ENCODE assay signal across 8 mouse cellular contexts in genomic region chr4:129286683-129287471, GRCm38 (mm10). TPM values are rescaled to one million over a fixed set of nuclear protein-coding genes. Genes with fewer than 3 reads are reported as not detected.
DNase-seq lines count a peak whose midpoint lies in the region; ATAC-seq lines count a peak whose summit lies in the region.

No protein-coding gene starts in this region.

- peak overlapping the region; percentile 96 for H3K4me2 ChIP-seq in heart, embryonic 16.5 days (ENCODE audit: low read depth, low read length)
- peak overlapping the region; percentile 82 for H3K4me2 ChIP-seq in liver, embryonic 15.5 days
- peak overlapping the region; percentile 97 for H3K4me2 ChIP-seq in stomach, embryonic 14.5 days (replicated peaks; ENCODE audit: low read depth, low read length)

- intact Hi-C loops in left cerebral cortex, postnatal 4 days (cut with DNase I) = no loop called here
- intact Hi-C loops in left cerebral cortex, postnatal 14 days (cut with DNase I) = no loop called here

- H3K4me3 ChIP-seq in embryonic facial prominence, embryonic 10.5 days = peak overlapping the region; percentile 68
- H3K4me3 ChIP-seq in heart, embryonic 16.5 days (ENCODE audit: low read length) = peak overlapping the region; percentile 67
- H3K4me3 ChIP-seq in liver, embryonic 15.5 days (replicated peaks) = peak overlapping the region; percentile 53
- H3K4me3 ChIP-seq in stomach, embryonic 14.5 days (ENCODE audit: low read depth, low read length) = peak overlapping the region; percentile 54

- H3K36me3 ChIP-seq in embryonic facial prominence, embryonic 10.5 days (replicated peaks) = no peaks in the 10 kb centered on the region
- H3K36me3 ChIP-seq in heart, embryonic 16.5 days (ENCODE audit: control insufficient read depth, insufficient read depth) = no peaks in the 10 kb centered on the region
- H3K36me3 ChIP-seq in liver, embryonic 15.5 days (replicated peaks) = no peaks in the 10 kb centered on the region
- H3K36me3 ChIP-seq in stomach, embryonic 14.5 days (ENCODE audit: control insufficient read depth, insufficient read depth, low read length) = no peaks in the 10 kb centered on the region

- H3K4me1 ChIP-seq in embryonic facial prominence, embryonic 10.5 days = peaks cover 20% of the 10 kb centered on the region
- peaks cover 13% of the 10 kb centered on the region for H3K4me1 ChIP-seq in heart, embryonic 16.5 days (ENCODE audit: control insufficient read depth, insufficient read depth, low read length)
- peaks cover 13% of the 10 kb centered on the region for H3K4me1 ChIP-seq in liver, embryonic 15.5 days (replicated peaks)
- peaks cover 4% of the 10 kb centered on the region; the same call in 1 of the 2 replicates for H3K4me1 ChIP-seq in stomach, embryonic 14.5 days (ENCODE audit: control insufficient read depth, insufficient read depth, low read length)

- H3K27me3 ChIP-seq in embryonic facial prominence, embryonic 10.5 days (replicated peaks; ENCODE audit: low read depth, poor library complexity, severe bottlenecking) = peaks cover 49% of the 10 kb centered on the region
- peaks cover 10% of the 10 kb centered on the region for H3K27me3 ChIP-seq in heart, embryonic 16.5 days (ENCODE audit: control insufficient read depth, insufficient read depth, low read length)
- peaks cover 58% of the 10 kb centered on the region for H3K27me3 ChIP-seq in liver, embryonic 15.5 days
- no peaks in the 10 kb centered on the region for H3K27me3 ChIP-seq in stomach, embryonic 14.5 days (ENCODE audit: control insufficient read depth, insufficient read depth, low read length)

- DNase-seq in left cerebral cortex, postnatal 4 days = peak; percentile 34
- no peak for DNase-seq in left cerebral cortex, postnatal 14 days (ENCODE audit: low spot score in 2 of 2)
- DNase-seq in embryonic facial prominence, embryonic 10.5 days (ENCODE audit: low spot score) = peak; percentile 58
- no peak for DNase-seq in natural killer cell, adult 2 months (ENCODE audit: low spot score in 2 of 2)
- DNase-seq in frontal cortex, postnatal 25 days (ENCODE audit: low spot score in 2 of 2) = no peak

- 3% methylated on average over 28 of the region's 28 CpGs for WGBS in embryonic facial prominence, embryonic 10.5 days
- 3% methylated on average over 28 of the region's 28 CpGs for WGBS in heart, embryonic 16.5 days
- 4% methylated on average over 28 of the region's 28 CpGs for WGBS in liver, embryonic 15.5 days (ENCODE audit: insufficient replicate concordance)
- 1% methylated on average over 27 of the region's 28 CpGs for WGBS in stomach, embryonic 14.5 days

- peak overlapping the region; percentile 76 for H3K9ac ChIP-seq in heart, embryonic 16.5 days (ENCODE audit: low read length)
- H3K9ac ChIP-seq in liver, embryonic 15.5 days = peak overlapping the region; percentile 35; the same call in 1 of the 2 replicates
- peak overlapping the region; percentile 48; the same call in 1 of the 2 replicates for H3K9ac ChIP-seq in stomach, embryonic 14.5 days (replicated peaks; ENCODE audit: low read depth, low read length)

- H3K9me3 ChIP-seq in embryonic facial prominence, embryonic 10.5 days = no peaks in the 10 kb centered on the region
- H3K9me3 ChIP-seq in heart, embryonic 16.5 days (replicated peaks; ENCODE audit: control insufficient read depth, low read length) = no peaks in the 10 kb centered on the region
- no peaks in the 10 kb centered on the region for H3K9me3 ChIP-seq in liver, embryonic 15.5 days (replicated peaks)
- no peaks in the 10 kb centered on the region for H3K9me3 ChIP-seq in stomach, embryonic 14.5 days (ENCODE audit: control insufficient read depth, low read depth, low read length)

- ATAC-seq in heart, embryonic 16.5 days (replicated peaks; ENCODE audit: extremely low read depth, insufficient read depth, low FRiP score) = peak; percentile 37; the same call in 1 of the 2 replicates
- ATAC-seq in liver, embryonic 15.5 days (ENCODE audit: insufficient read depth) = no peak
- peak; percentile 57; the same call in 1 of the 2 replicates for ATAC-seq in stomach, embryonic 14.5 days (ENCODE audit: insufficient number of reproducible peaks, insufficient read depth, low FRiP score, low read depth)

- peak overlapping the region; percentile 44; the same call in 1 of the 2 replicates for H3K27ac ChIP-seq in embryonic facial prominence, embryonic 10.5 days (replicated peaks)
- no peak overlapping the region for H3K27ac ChIP-seq in heart, embryonic 16.5 days (ENCODE audit: low read length)
- no peak overlapping the region for H3K27ac ChIP-seq in liver, embryonic 15.5 days (replicated peaks)
- H3K27ac ChIP-seq in stomach, embryonic 14.5 days (ENCODE audit: low read length) = no peak overlapping the region

RNA-seq across cellular contexts. Expression of gene Sync, which starts 0.5 kb away (rescaled TPM):
- total RNA-seq in left cerebral cortex, postnatal 4 days (2021) = 1 to 10 TPM in 1 of 2 experiments, under 1 TPM in 1; 0.58 to 1.6 TPM
- total RNA-seq in left cerebral cortex, postnatal 14 days (2021) = 1 to 10 TPM; 1.2 to 2.2 TPM
- polyA plus RNA-seq in embryonic facial prominence, embryonic 10.5 days (2016; fragmentation: Nextera tagmentation; extraction: Ambion mirVana) = 0.48 and 0.71 TPM in 2 replicates
- 1.8 and 1.9 TPM in 2 replicates for polyA plus RNA-seq in heart, embryonic 16.5 days (2015; fragmentation: Nextera tagmentation; extraction: Ambion mirVana)
- polyA plus RNA-seq in liver, embryonic 15.5 days (2015; fragmentation: Nextera tagmentation; extraction: Ambion mirVana) = 0.21 and 0.35 TPM in 2 replicates
- polyA plus RNA-seq in stomach, embryonic 14.5 days (2014; fragmentation: Nextera tagmentation; extraction: Ambion mirVana) = 1.7 and 1.9 TPM in 2 replicates

RNA-seq across cellular contexts. Expression of gene C77080, which starts 25.7 kb away (rescaled TPM):
- total RNA-seq in left cerebral cortex, postnatal 4 days (2021) = 10 to 100 TPM in 1 of 2 experiments, 1 to 10 TPM in 1; 9.7 to 11.7 TPM
- total RNA-seq in left cerebral cortex, postnatal 14 days (2021) = 10 to 100 TPM; 17.9 to 21.1 TPM
- 3.3 and 3.5 TPM in 2 replicates for polyA plus RNA-seq in embryonic facial prominence, embryonic 10.5 days (2016; fragmentation: Nextera tagmentation; extraction: Ambion mirVana)
- polyA plus RNA-seq in heart, embryonic 16.5 days (2015; fragmentation: Nextera tagmentation; extraction: Ambion mirVana) = 2.2 and 2.3 TPM in 2 replicates
- polyA plus RNA-seq in liver, embryonic 15.5 days (2015; fragmentation: Nextera tagmentation; extraction: Ambion mirVana) = 1.1 and 1.6 TPM in 2 replicates
- 6.8 and 8.0 TPM in 2 replicates for polyA plus RNA-seq in stomach, embryonic 14.5 days (2014; fragmentation: Nextera tagmentation; extraction: Ambion mirVana)

RNA-seq across cellular contexts. Expression of gene Rbbp4, which starts 48.3 kb away (rescaled TPM):
- total RNA-seq in left cerebral cortex, postnatal 4 days (2021) = 100 to 1,000 TPM; 156 to 186 TPM
- total RNA-seq in left cerebral cortex, postnatal 14 days (2021) = 100 to 1,000 TPM; 124 to 129 TPM
- polyA plus RNA-seq in embryonic facial prominence, embryonic 10.5 days (2016; fragmentation: Nextera tagmentation; extraction: Ambion mirVana) = 546 and 560 TPM in 2 replicates
- 259 and 291 TPM in 2 replicates for polyA plus RNA-seq in heart, embryonic 16.5 days (2015; fragmentation: Nextera tagmentation; extraction: Ambion mirVana)
- 222 and 261 TPM in 2 replicates for polyA plus RNA-seq in liver, embryonic 15.5 days (2015; fragmentation: Nextera tagmentation; extraction: Ambion mirVana)
- 329 and 348 TPM in 2 replicates for polyA plus RNA-seq in stomach, embryonic 14.5 days (2014; fragmentation: Nextera tagmentation; extraction: Ambion mirVana)

RNA-seq across cellular contexts. Expression of gene Zbtb8os, which starts 48.6 kb away (rescaled TPM):
- total RNA-seq in left cerebral cortex, postnatal 4 days (2021) = 10 to 100 TPM; 18.0 to 18.5 TPM
- total RNA-seq in left cerebral cortex, postnatal 14 days (2021) = 10 to 100 TPM; 22.4 to 23.5 TPM
- polyA plus RNA-seq in embryonic facial prominence, embryonic 10.5 days (2016; fragmentation: Nextera tagmentation; extraction: Ambion mirVana) = 49.0 and 49.3 TPM in 2 replicates
- polyA plus RNA-seq in heart, embryonic 16.5 days (2015; fragmentation: Nextera tagmentation; extraction: Ambion mirVana) = 36.9 and 41.7 TPM in 2 replicates
- 23.5 and 23.8 TPM in 2 replicates for polyA plus RNA-seq in liver, embryonic 15.5 days (2015; fragmentation: Nextera tagmentation; extraction: Ambion mirVana)
- 46.7 and 52.2 TPM in 2 replicates for polyA plus RNA-seq in stomach, embryonic 14.5 days (2014; fragmentation: Nextera tagmentation; extraction: Ambion mirVana)

Comparison
In these comparisons a context has a peak if more than half of its experiments do, and no peak if none do; other contexts are left out.
1. DNase-seq: peak in left cerebral cortex, postnatal 4 days (single experiment) and embryonic facial prominence, embryonic 10.5 days (single experiment); none in left cerebral cortex, postnatal 14 days (0 of 2), natural killer cell, adult 2 months (0 of 2) and frontal cortex, postnatal 25 days (0 of 2).
2. Peak in every context shown above with its lines, with median percentiles within 50 percentile points of each other: H3K4me3 ChIP-seq, H3K4me2 ChIP-seq and H3K9ac ChIP-seq.